Mouse (Mus musculus): ENCODE results near the gene Mlxip. TPM values are rescaled to one million over a fixed set of nuclear protein-coding genes. Genes with fewer than 3 reads are reported as not detected.

Mlxip gene
- total RNA-seq, 2 experiments from 2014 or later: 48.4 to 49.8 TPM

GRCm38 (mm10) chr5:123501973-123502372 lies 107.4 kb downstream of the Mlxip start:
- no peak for DNase-seq (ENCODE audit: low spot score in 2 of 2)

Other genes starting within 250 kb of the Mlxip start
- 10 to 100 TPM; 28.3 to 32.2 TPM for gene Psmd9, start 225.4 kb upstream of the Mlxip start, total RNA-seq (2021)
- gene Hpd, start 212.1 kb upstream of the Mlxip start, total RNA-seq (2021): 1 to 10 TPM in 1 of 2 experiments, under 1 TPM in 1; 0.42 to 2.4 TPM
- 1 to 10 TPM; 2.4 to 4.2 TPM for gene Wdr66, start 142.7 kb upstream of the Mlxip start, total RNA-seq (2021)
- gene Bcl7a, start 51.0 kb upstream of the Mlxip start, total RNA-seq (2021): 10 to 100 TPM; 33.6 to 37.5 TPM
- gene Lrrc43, start 94.5 kb downstream of the Mlxip start, total RNA-seq (2021): not detected
- gene Il31, start 94.7 kb downstream of the Mlxip start, total RNA-seq (2021): not detected
- not detected for gene B3gnt4, start 115.7 kb downstream of the Mlxip start, total RNA-seq (2021)
- gene Diablo, start 129.4 kb downstream of the Mlxip start, total RNA-seq (2021): 10 to 100 TPM; 38.9 to 47.4 TPM
- gene Gm49027, start 130.7 kb downstream of the Mlxip start, total RNA-seq (2021): under 1 TPM; 0.74 to 0.93 TPM
- 10 to 100 TPM; 31.5 to 31.9 TPM for gene Vps33a, start 178.2 kb downstream of the Mlxip start, total RNA-seq (2021)